Comparison of ENCODE assay signal across 8 mouse cellular contexts in genomic region chr11:112010848-112011247, GRCm38 (mm10).
DNase-seq lines count a peak whose midpoint lies in the region; ATAC-seq and TF ChIP-seq lines count a peak whose summit lies in the region.
"Not testable (repeated sequence)": the region's sequence is repeated elsewhere in the genome, so short reads cannot be mapped to it uniquely, and the experiment has no call there.

No protein-coding gene starts in this region.

- not testable (repeated sequence) for H3K4me1 ChIP-seq in embryonic facial prominence, embryonic 11.5 days (ENCODE audit: control insufficient read depth, insufficient read depth, low read length); forebrain, embryonic 13.5 days; heart, embryonic 16.5 days (ENCODE audit: control insufficient read depth, insufficient read depth, low read length); hindbrain, postnatal 0 days (ENCODE audit: insufficient read depth, low read length); limb, embryonic 11.5 days (ENCODE audit: control insufficient read depth, insufficient read depth, low read length); lung, embryonic 14.5 days (ENCODE audit: insufficient read depth); midbrain, embryonic 16.5 days (ENCODE audit: control insufficient read depth, insufficient read depth, low read length); stomach, embryonic 15.5 days

- H3K4me2 ChIP-seq in embryonic facial prominence, embryonic 11.5 days (ENCODE audit: low read depth, low read length); forebrain, embryonic 13.5 days; heart, embryonic 16.5 days (ENCODE audit: low read depth, low read length); hindbrain, postnatal 0 days (ENCODE audit: low read depth, low read length); limb, embryonic 11.5 days (ENCODE audit: low read depth, severe bottlenecking); lung, embryonic 14.5 days; midbrain, embryonic 16.5 days (ENCODE audit: low read length); stomach, embryonic 15.5 days: not testable (repeated sequence)

- peak; percentile 86; the same call in 1 of the 2 replicates for ATAC-seq in embryonic facial prominence, embryonic 11.5 days (replicated peaks; ENCODE audit: insufficient number of reproducible peaks, low FRiP score, low TSS enrichment, low read depth)
- peak; percentile 77 for ATAC-seq in forebrain, embryonic 13.5 days
- ATAC-seq in heart, embryonic 16.5 days (replicated peaks; ENCODE audit: extremely low read depth, insufficient read depth, low FRiP score), result peak; percentile 49; the same call in 1 of the 2 replicates
- ATAC-seq in hindbrain, postnatal 0 days, result peak; percentile 80
- peak; percentile 89; the same call in 1 of the 2 replicates for ATAC-seq in limb, embryonic 11.5 days (ENCODE audit: insufficient number of reproducible peaks, low FRiP score, low TSS enrichment, low read depth)
- peak; percentile 76 for ATAC-seq in lung, embryonic 14.5 days (ENCODE audit: insufficient read depth)
- ATAC-seq in midbrain, embryonic 16.5 days, result peak; percentile 72; the same call in 1 of the 2 replicates
- ATAC-seq in stomach, embryonic 15.5 days (ENCODE audit: insufficient read depth, low FRiP score, low read depth), result peak; percentile 82

- H3K4me3 ChIP-seq in embryonic facial prominence, embryonic 11.5 days (ENCODE audit: low read depth, low read length); forebrain, embryonic 13.5 days; heart, embryonic 16.5 days (ENCODE audit: low read length); hindbrain, postnatal 0 days (ENCODE audit: low read length); limb, embryonic 11.5 days (ENCODE audit: low read depth, low read length); lung, embryonic 14.5 days (ENCODE audit: low read depth, low read length); midbrain, embryonic 16.5 days (ENCODE audit: low read depth, low read length); stomach, embryonic 15.5 days (replicated peaks): not testable (repeated sequence)

- not testable (repeated sequence) for H3K27me3 ChIP-seq in embryonic facial prominence, embryonic 11.5 days (ENCODE audit: control insufficient read depth, insufficient read depth, low read length); forebrain, embryonic 13.5 days; heart, embryonic 16.5 days (ENCODE audit: control insufficient read depth, insufficient read depth, low read length); hindbrain, postnatal 0 days (ENCODE audit: insufficient read depth, low read length); limb, embryonic 11.5 days (ENCODE audit: control insufficient read depth, insufficient read depth, low read length); lung, embryonic 14.5 days (ENCODE audit: insufficient read depth, low read length); midbrain, embryonic 16.5 days (ENCODE audit: control insufficient read depth, insufficient read depth, low read depth, low read length); stomach, embryonic 15.5 days (replicated peaks)

- H3K27ac ChIP-seq in embryonic facial prominence, embryonic 11.5 days (replicated peaks; ENCODE audit: low read depth, low read length); forebrain, embryonic 13.5 days; heart, embryonic 16.5 days (ENCODE audit: low read length); hindbrain, postnatal 0 days; limb, embryonic 11.5 days (replicated peaks; ENCODE audit: low read depth, low read length); lung, embryonic 14.5 days (ENCODE audit: low read depth); midbrain, embryonic 16.5 days (ENCODE audit: low read length); stomach, embryonic 15.5 days: not testable (repeated sequence)

- DNase-seq in embryonic facial prominence, embryonic 11.5 days (ENCODE audit: low spot score); hindbrain, postnatal 0 days (ENCODE audit: low spot score); limb, embryonic 11.5 days (ENCODE audit: low spot score); lung, embryonic 14.5 days: not testable (repeated sequence)

- H3K9me3 ChIP-seq in embryonic facial prominence, embryonic 11.5 days (replicated peaks; ENCODE audit: control insufficient read depth, low read length); forebrain, embryonic 13.5 days (replicated peaks); heart, embryonic 16.5 days (replicated peaks; ENCODE audit: control insufficient read depth, low read length); hindbrain, postnatal 0 days (ENCODE audit: low read length); limb, embryonic 11.5 days (ENCODE audit: control insufficient read depth, low read length); lung, embryonic 14.5 days (ENCODE audit: low read depth, low read length); midbrain, embryonic 16.5 days (replicated peaks; ENCODE audit: control insufficient read depth, low read length, poor library complexity, severe bottlenecking); stomach, embryonic 15.5 days: not testable (repeated sequence)

- H3K36me3 ChIP-seq in embryonic facial prominence, embryonic 11.5 days (replicated peaks; ENCODE audit: control insufficient read depth, insufficient read depth, low read depth, low read length); forebrain, embryonic 13.5 days (ENCODE audit: poor library complexity, severe bottlenecking); heart, embryonic 16.5 days (ENCODE audit: control insufficient read depth, insufficient read depth); hindbrain, postnatal 0 days (ENCODE audit: insufficient read depth, low read length); limb, embryonic 11.5 days (ENCODE audit: control insufficient read depth, insufficient read depth, low read length); lung, embryonic 14.5 days (ENCODE audit: insufficient read depth); midbrain, embryonic 16.5 days (ENCODE audit: control insufficient read depth, insufficient read depth, low read length); stomach, embryonic 15.5 days: not testable (repeated sequence)

- no CpG with 5 or more reads among the region's 2 CpGs for WGBS in embryonic facial prominence, embryonic 11.5 days
- WGBS in forebrain, embryonic 13.5 days, result 80% methylated on average over 1 of the region's 2 CpGs
- no CpG with 5 or more reads among the region's 2 CpGs for WGBS in heart, embryonic 16.5 days
- no CpG with 5 or more reads among the region's 2 CpGs for WGBS in hindbrain, postnatal 0 days
- WGBS in limb, embryonic 11.5 days, result no CpG with 5 or more reads among the region's 2 CpGs
- whole genome bisulfite sequencing in lung, embryonic 14.5 days, result no CpG with 5 or more reads among the region's 2 CpGs
- no CpG with 5 or more reads among the region's 2 CpGs for WGBS in midbrain, embryonic 16.5 days
- 75% methylated on average over 1 of the region's 2 CpGs for WGBS in stomach, embryonic 15.5 days

- not testable (repeated sequence) for H3K9ac ChIP-seq in embryonic facial prominence, embryonic 11.5 days (replicated peaks; ENCODE audit: low read length); forebrain, embryonic 13.5 days; heart, embryonic 16.5 days (ENCODE audit: low read length); hindbrain, postnatal 0 days (replicated peaks; ENCODE audit: low read length); limb, embryonic 11.5 days (ENCODE audit: low read length); lung, embryonic 14.5 days; midbrain, embryonic 16.5 days (ENCODE audit: low read depth, low read length); stomach, embryonic 15.5 days

- TF ChIP-seq CTCF in hindbrain, postnatal 0 days (IDR thresholded peaks at IDR 0.05; ENCODE audit: low read depth); lung, embryonic 14.5 days (IDR thresholded peaks at IDR 0.05; ENCODE audit: low read depth): not testable (repeated sequence)
